In genomic region chr13:16716340-16716739, GRCm38 (mm10) we compare ENCODE assay signal across 24 mouse cellular contexts.
A peak's percentile ranks its signal among the peaks of the same experiment; 100 is the strongest.
DNase-seq lines count a peak whose midpoint lies in the region; ATAC-seq and TF ChIP-seq lines count a peak whose summit lies in the region.
"Had no signal": no experiment of that assay in that cellular context is flagged by ENCODE, and none has a peak within 500 bp of the region (broad histone marks: within the 10 kb centered on the region; RNA-seq: fewer than 3 reads in every experiment).

No protein-coding gene starts in this region.

- H3K4me1 ChIP-seq in heart, embryonic 13.5 days, result peaks cover 35% of the 10 kb centered on the region
- peaks cover 9% of the 10 kb centered on the region for H3K4me1 ChIP-seq in heart, embryonic 11.5 days (ENCODE audit: control insufficient read depth, insufficient read depth, low read length)
- no peaks in the 10 kb centered on the region for H3K4me1 ChIP-seq in lung, embryonic 14.5 days (ENCODE audit: insufficient read depth)
- H3K4me1 ChIP-seq: liver, embryonic 13.5 days had no signal

- 34% methylated on average over 6 of the region's 6 CpGs for WGBS in heart, embryonic 13.5 days
- WGBS in heart, embryonic 11.5 days (ENCODE audit: insufficient replicate concordance), result 30% methylated on average over 6 of the region's 6 CpGs
- 16% methylated on average over 6 of the region's 6 CpGs for WGBS in lung, embryonic 14.5 days

- H3K4me3 ChIP-seq in heart, embryonic 13.5 days, result no peak overlapping the region
- H3K4me3 ChIP-seq in heart, embryonic 11.5 days (ENCODE audit: low read depth, low read length), result no peak overlapping the region
- no peak overlapping the region for H3K4me3 ChIP-seq in lung, embryonic 14.5 days (ENCODE audit: low read depth, low read length)
- H3K4me3 ChIP-seq: erythroblast, embryonic 14.5 days; limb, embryonic 12.5 days; liver, embryonic 13.5 days; lung, embryonic 15.5 days had no signal

- no peaks in the 10 kb centered on the region for H3K36me3 ChIP-seq in heart, embryonic 13.5 days
- no peaks in the 10 kb centered on the region for H3K36me3 ChIP-seq in heart, embryonic 11.5 days (ENCODE audit: control insufficient read depth, insufficient read depth, low read length)
- H3K36me3 ChIP-seq in lung, embryonic 14.5 days (ENCODE audit: insufficient read depth), result no peaks in the 10 kb centered on the region
- H3K36me3 ChIP-seq: limb, embryonic 12.5 days; liver, embryonic 13.5 days; lung, embryonic 15.5 days had no signal

- DNase-seq in embryo, embryonic 10.5 days (ENCODE audit: low spot score), result peak; percentile 6
- no peak for DNase-seq in embryo, embryonic 9.5 days (ENCODE audit: extremely low spot score)
- peak; percentile 30 for DNase-seq in lung, embryonic 14.5 days
- no peak for DNase-seq in lung, postnatal 36 days
- peak; percentile 14 for DNase-seq in mesoderm, embryonic 11.5 days (ENCODE audit: low read depth, low spot score)
- DNase-seq in layer of hippocampus, adult 9-11 months, result no peak
- DNase-seq: adrenal gland, adult 8-10 months; cerebellum, postnatal 10 days; gastrocnemius, postnatal 25 days; kidney, adult 18-20 months; liver, embryonic 13.5 days; right cerebral cortex, postnatal 4 days; thymus, adult 2 months had no signal

- H3K27me3 ChIP-seq in heart, embryonic 13.5 days (replicated peaks), result no peaks in the 10 kb centered on the region
- no peaks in the 10 kb centered on the region for H3K27me3 ChIP-seq in heart, embryonic 11.5 days (ENCODE audit: control insufficient read depth, insufficient read depth, low read length)
- no peaks in the 10 kb centered on the region for H3K27me3 ChIP-seq in lung, embryonic 14.5 days (ENCODE audit: insufficient read depth, low read length)
- H3K27me3 ChIP-seq: limb, embryonic 12.5 days; liver, embryonic 13.5 days; lung, embryonic 15.5 days; Patski had no signal

- H3K9ac ChIP-seq in heart, embryonic 13.5 days, result no peak overlapping the region
- no peak overlapping the region for H3K9ac ChIP-seq in heart, embryonic 11.5 days (ENCODE audit: low read depth, low read length)
- no peak overlapping the region for H3K9ac ChIP-seq in lung, embryonic 14.5 days
- H3K9ac ChIP-seq: limb, embryonic 12.5 days; liver, embryonic 13.5 days; lung, embryonic 15.5 days had no signal

- no peaks in the 10 kb centered on the region for H3K9me3 ChIP-seq in heart, embryonic 13.5 days
- H3K9me3 ChIP-seq in heart, embryonic 11.5 days (replicated peaks; ENCODE audit: control insufficient read depth, low read length), result no peaks in the 10 kb centered on the region
- H3K9me3 ChIP-seq in lung, embryonic 14.5 days (ENCODE audit: low read depth, low read length), result no peaks in the 10 kb centered on the region
- H3K9me3 ChIP-seq: limb, embryonic 12.5 days; liver, embryonic 13.5 days; lung, embryonic 15.5 days had no signal

- H3K27ac ChIP-seq in heart, embryonic 13.5 days (replicated peaks), result 0 out of 2 replicates have a peak overlapping the region, but pooled peaks have one; percentile 8
- H3K27ac ChIP-seq in heart, embryonic 11.5 days (ENCODE audit: low read depth, low read length), result no peak overlapping the region
- H3K27ac ChIP-seq in lung, embryonic 14.5 days (ENCODE audit: low read depth), result no peak overlapping the region
- H3K27ac ChIP-seq: limb, embryonic 12.5 days; liver, embryonic 13.5 days; lung, embryonic 15.5 days; macrophage had no signal

- no peak overlapping the region for H3K4me2 ChIP-seq in heart, embryonic 13.5 days
- H3K4me2 ChIP-seq in heart, embryonic 11.5 days, result no peak overlapping the region
- no peak overlapping the region for H3K4me2 ChIP-seq in lung, embryonic 14.5 days
- H3K4me2 ChIP-seq: limb, embryonic 12.5 days; liver, embryonic 13.5 days; lung, embryonic 15.5 days had no signal

- no peak for ATAC-seq in heart, embryonic 13.5 days (ENCODE audit: extremely low read depth, insufficient number of reproducible peaks, low FRiP score, low TSS enrichment)
- no peak for ATAC-seq in heart, embryonic 11.5 days (replicated peaks; ENCODE audit: insufficient number of reproducible peaks, low FRiP score, low TSS enrichment)
- no peak for ATAC-seq in lung, embryonic 14.5 days (ENCODE audit: insufficient read depth)
- ATAC-seq: CD4-positive, CD25-positive, alpha-beta regulatory T cell, adult 4 months; forebrain, embryonic 14.5 days; hindbrain, embryonic 16.5 days; midbrain, embryonic 16.5 days had no signal

- no peak for TF ChIP-seq CTCF in lung, embryonic 14.5 days (IDR thresholded peaks at IDR 0.05; ENCODE audit: low read depth)

Comparison
In these comparisons a context has a peak if more than half of its experiments do, and no peak if none do; other contexts are left out.
1. DNase-seq: peak in embryo, embryonic 10.5 days (single experiment), lung, embryonic 14.5 days (single experiment) and mesoderm, embryonic 11.5 days (single experiment); none in embryo, embryonic 9.5 days (single experiment), lung, postnatal 36 days (single experiment) and layer of hippocampus, adult 9-11 months (single experiment).